Mouse (Mus musculus) left cerebral cortex, postnatal 36 days (tissue): ENCODE measurements around the gene Carm1. TPM values are rescaled to one million over a fixed set of nuclear protein-coding genes. Genes with fewer than 3 reads are reported as not detected.
"Not testable (repeated sequence)": the region's sequence is repeated elsewhere in the genome, so short reads cannot be mapped to it uniquely, and the experiment has no call there.

Source experiments
- DNase-seq, 2 experiments: peaks; one replicate each; pipeline ENCODE4 v3.0.0; 2021 to 2022; ENCODE audit warnings: low spot score in 2 of 2, mixed read lengths in 1 of 2
- intact Hi-C: fragments of 180-260 bp; cut with DNase I; formaldehyde crosslinking; loops from one replicate; pipeline ENCODE4 v1.15.1; 2025
- total RNA-seq, 2 experiments: library from RNA; stranded (reverse); gene quantifications; 2 replicates each; pipeline ENCODE4 v1.2.3; 2021

The Carm1 gene
- total RNA-seq = 10 to 100 TPM; 70.8 to 76.7 TPM

- intact Hi-C loops = loop anchor here (1.0 to 5.0 kb wide), 2 partner anchors 34 to 46 kb away; partner anchors contain the start of genes Timm29, Tmed1 and Yipf2
- DNase-seq = no peak
These were observed at the start of gene Carm1 for GRCm38 (mm10) chr9:21546789-21547074. Gene Carm1, plus strand, starts transcription at chr9:21546894.

DNA sequence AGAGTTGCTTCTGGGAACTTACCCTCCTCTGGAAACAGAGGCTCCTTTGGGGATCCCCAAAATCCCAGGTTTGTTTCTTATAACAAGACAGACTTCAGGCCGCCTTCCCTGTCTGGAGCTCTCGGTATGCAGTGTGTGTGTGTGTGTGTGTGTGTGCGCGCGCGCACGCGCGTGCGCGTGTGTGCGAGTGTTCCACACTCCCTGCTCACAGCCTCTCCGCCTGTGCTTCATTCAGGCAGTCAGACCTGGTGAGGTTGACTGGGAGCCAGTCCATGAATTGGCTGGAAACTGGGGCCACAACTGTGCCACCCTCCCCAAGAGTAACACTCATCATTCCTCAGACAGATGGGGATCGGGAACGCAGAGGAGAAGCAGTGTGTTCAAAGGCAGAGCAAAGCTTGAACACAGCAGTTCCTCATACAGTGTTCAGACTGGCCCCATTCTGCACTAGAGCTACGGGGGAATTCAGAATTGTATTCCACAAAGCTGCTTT, 49.6 kb upstream of the Carm1 start:
- DNase-seq = no peak
- intact Hi-C loops = no loop called here

DNA sequence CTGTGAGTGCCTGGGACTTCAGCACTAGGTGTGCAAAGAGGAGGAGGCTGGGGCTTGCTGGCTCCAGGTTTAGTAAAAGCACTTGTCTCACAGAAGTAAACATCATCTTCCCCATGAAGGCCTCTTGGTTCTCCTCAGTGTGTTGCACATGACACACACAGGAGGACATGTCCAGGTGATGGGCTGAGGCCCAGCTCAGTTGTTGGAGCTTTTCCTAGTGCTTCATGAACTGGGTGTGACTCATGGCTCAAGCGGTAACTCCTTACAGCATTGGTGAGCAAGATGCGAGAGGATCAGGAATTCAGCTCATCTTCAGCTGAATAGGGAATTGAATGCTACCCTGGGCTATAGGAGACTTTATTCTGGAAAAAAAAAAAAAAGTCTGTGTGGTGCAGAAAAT, 49.0 kb upstream of the Carm1 start:
- DNase-seq = no peak
- intact Hi-C loops = no loop called here

GRCm38 (mm10) chr9:21498284-21498902, 48.3 kb upstream of the Carm1 start:
- intact Hi-C loops = no loop called here
- no peak for DNase-seq

DNA sequence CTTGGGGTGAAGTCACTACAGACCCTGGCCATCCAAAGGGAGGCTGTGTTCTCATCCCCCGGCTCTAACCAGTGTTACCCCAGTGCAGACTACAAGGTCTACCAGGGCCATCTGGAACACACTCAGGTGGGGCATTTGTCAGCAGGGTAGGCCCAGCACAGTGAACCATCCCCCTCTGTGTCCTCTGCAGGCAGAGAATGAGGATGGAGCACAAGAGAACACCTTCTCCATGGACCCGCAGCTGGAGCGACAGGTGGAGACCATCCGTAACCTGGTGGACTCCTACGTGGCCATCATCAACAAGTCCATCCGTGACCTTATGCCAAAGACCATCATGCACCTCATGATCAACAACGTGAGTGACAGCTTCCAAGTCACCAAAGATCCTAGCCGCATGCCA, 43.3 kb upstream of the Carm1 start:
- intact Hi-C loops = no loop called here
- no peak for DNase-seq

- no peak for DNase-seq
- intact Hi-C loops = no loop called here
These were observed 40.9 kb upstream of the Carm1 start for GRCm38 (mm10) chr9:21505767-21506166.

DNA sequence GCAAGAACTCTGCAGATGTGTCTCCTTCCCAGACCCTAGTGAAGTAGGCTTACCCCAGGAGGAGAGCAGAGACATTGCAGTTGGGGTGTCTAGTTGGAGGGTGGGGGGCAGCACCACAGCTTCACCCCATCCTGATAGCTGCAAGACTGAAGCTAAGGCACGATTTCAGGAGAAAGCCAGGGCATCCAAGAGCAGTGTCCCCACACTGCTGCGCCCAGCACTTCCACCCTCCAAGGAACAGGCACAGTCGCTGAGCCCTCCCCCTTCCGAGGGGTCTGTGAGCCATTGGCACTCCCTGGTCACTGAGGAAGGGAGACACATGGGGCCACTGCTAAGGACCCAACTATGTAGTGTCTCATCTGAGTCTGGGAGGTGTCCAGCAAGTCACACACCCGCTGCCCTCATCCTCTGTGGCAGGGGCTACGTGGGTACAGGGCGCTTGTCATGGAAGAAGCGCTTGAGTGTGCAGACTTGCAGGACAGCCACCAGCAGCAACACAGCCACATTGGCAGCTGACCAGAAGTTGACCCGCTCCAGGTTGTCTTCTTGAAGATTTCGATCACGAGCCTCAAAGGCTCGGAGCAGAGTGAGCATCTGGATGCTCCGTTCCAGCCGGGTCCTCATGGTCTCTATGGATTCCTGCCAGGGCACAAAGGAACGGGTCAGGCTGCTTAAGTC, 38.8 kb upstream of the Carm1 start:
- intact Hi-C loops = no loop called here
- DNase-seq = no peak

- no peak for DNase-seq
- intact Hi-C loops = no loop called here
These were observed 37.8 kb upstream of the Carm1 start for GRCm38 (mm10) chr9:21508871-21509404.

DNA sequence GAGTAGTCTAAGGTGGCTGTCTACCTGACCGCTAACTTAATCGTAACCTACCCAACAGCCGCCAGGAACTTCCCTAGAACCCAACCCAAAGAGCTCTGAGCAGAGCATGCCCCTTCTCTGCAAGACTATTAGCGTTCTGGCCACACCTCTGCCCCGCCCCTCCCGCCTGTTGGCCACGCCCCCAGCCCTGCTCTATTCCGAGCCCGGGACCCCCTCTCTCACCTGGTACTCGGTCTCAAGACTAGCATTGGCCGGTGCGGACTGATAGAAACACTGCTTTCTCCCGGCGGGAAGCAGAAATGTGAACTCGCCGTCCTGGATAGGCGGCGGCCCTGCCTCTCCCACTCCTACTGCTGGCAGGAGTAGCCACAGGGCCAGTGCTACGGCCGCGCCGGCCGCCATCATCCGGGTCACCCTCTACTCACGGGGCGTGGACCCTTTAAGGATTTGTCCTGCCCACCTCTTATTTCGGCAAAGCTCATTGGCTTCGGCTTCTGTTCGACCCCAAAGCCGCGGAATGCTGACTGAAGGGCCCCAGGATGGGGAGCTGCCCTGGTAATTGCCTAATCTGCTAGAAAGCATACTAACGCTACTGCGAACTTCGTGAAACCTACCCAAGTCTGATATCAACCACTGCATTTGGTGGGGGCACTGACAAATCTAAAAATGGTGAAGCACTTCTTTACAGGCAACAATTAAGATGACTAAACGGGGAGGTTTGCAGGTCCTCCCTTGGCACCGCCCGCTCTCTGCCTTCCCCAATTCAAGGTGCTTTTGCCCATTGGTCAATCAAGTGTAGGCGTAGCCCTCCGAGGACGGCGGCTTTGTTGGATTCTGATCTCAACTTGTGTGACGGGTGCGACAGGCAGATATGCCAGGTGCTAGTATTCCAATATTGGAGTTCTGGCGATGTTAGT, 36.7 kb upstream of the Carm1 start, which contains the start of gene Tmed1:
Gene Tmed1 (minus strand): TSS at position 481 of the 917 bp plus-strand sequence.
- DNase-seq = peak; percentile 95 to 96
- intact Hi-C loops = loop anchor here (5.0 kb wide), 1 partner anchor 37 kb away; the partner anchor contains the start of gene Carm1

DNA sequence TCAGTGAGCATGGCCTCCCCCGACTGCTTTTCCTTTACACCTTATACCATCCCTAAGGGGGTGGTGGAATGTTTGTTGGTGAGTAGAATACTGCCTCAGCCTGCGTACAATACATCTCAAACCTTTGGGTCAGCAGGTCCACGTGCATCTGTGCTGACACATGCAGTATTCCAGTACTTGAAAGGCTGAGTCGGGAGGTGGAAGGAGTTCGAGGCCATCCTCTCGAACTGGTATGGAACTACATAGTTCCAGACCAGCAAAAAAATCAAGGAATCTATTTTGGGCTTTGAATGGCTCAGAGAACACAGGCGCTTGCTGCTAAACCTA, 36.0 kb upstream of the Carm1 start:
- intact Hi-C loops = loop anchor here (5.0 kb wide), 1 partner anchor 37 kb away; the partner anchor contains the start of gene Carm1
- DNase-seq = no peak

DNA sequence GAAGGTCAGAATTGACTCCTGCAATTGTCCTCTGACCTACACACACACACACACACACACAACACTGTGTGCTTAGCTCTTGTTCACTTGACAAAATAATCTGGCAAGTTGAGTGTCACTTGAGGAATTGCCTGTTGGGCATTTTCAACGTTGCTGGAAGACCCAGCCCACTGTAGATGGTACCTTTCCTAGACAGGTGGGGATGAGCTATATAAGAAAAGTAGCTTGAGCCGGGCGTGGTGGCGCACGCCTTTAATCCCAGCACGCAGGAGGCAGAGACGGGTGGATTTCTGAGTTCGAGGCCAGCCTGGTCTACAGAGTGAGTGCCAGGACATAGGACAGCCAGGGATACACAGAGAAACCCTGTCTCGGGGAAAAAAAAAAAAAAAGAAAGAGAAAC, 35.6 kb upstream of the Carm1 start:
- DNase-seq = no peak
- intact Hi-C loops = loop anchor here (5.0 kb wide), 1 partner anchor 36 kb away; the partner anchor contains the start of gene Carm1

- intact Hi-C loops = loop anchor here (5.0 kb wide), 1 partner anchor 34 kb away; the partner anchor contains the start of gene Carm1
- DNase-seq = no peak
These were observed 33.2 kb upstream of the Carm1 start for GRCm38 (mm10) chr9:21513466-21513865.

DNA sequence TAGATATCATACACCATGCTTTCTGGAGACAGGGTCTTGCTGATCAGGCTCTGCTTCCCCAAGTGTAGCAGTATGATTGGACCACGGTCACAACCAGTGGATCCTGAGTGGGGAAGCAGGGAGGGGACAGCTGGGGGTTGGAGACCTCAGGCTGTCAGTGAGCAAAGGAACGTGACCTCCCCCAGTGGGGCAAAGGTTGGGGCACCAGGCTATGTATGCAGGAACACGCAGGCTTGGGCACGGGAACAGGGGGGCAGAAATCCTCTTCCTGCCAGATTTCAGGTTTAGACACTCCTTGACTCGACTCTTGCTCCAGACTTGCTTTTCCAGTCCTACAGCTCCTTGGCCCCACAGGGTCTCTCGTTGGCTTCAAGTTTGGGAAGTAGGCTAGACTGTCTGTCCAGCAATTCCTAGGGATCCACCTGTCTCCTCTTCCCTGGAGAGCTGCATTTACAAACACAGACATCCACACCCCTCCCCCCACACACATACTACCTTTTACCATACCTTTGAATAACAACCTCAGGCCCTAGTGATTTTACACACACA, 28.7 kb upstream of the Carm1 start:
- intact Hi-C loops = no loop called here
- no peak for DNase-seq

DNA sequence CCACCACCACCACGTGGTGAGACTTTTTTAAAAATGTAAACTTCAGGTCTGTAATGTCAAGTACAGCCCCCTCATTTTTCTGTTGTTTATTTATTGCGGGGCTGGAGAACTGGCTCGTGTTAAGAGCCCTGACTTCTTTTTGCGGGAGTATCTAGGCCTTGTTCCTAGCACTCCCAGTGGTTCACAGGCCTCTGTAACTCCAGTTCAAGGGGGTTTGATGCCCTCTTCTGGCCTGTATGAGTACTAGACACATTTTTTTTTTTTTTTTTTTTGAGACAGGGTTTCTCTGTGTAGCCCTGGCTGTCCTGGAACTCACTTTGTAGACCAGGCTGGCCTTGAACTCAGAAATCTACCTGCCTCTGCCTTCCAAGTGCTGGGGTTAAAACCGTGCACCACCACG, 28.0 kb upstream of the Carm1 start:
- intact Hi-C loops, DNase-seq: not testable (repeated sequence)

DNA sequence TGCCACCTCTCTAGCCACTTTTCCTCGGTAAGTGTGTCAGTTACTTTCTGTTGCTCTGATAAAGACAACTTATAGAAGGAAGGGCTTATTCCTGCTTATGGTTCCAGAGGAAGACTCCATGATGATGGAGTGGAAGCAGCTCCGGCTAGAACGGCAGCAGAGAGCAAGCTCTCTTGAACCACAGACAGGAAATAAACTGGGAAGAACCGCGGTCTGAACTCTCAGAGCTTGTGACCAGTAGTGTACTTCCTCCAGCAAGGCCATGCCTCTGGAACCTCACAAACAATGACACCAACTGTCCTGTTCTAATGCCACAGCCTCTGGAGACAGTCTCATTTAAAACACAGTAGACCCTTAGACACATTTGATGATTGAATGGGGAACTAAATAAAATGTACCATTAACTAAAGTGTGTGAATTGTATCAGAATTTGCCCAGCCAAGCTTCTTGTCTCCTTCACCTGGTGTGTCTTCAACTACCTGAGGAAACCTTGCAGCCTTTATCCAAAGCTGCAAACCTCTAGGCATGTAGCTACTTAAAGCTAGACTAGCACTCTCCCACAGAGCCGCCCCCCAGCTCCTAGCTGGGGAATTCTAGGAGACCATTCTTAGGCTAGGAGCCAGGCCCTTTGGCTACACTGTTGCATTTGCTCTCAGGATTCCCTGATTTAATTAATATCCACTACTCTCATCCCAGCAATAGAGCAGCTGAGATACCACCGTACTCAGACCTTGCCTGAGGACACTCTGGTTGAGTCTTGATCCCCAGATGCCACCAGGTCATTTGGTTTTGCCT, 21.4 kb upstream of the Carm1 start:
- no peak for DNase-seq

GRCm38 (mm10) chr9:21525937-21526633, 20.6 kb upstream of the Carm1 start, which contains the start of gene AB124611:
Gene AB124611, plus strand, starts transcription at chr9:21526176.
- no peak for DNase-seq
- intact Hi-C loops = no loop called here

More for the DNA sequence above, 21.4 kb upstream of the Carm1 start:
- intact Hi-C loops = no loop called here

DNA sequence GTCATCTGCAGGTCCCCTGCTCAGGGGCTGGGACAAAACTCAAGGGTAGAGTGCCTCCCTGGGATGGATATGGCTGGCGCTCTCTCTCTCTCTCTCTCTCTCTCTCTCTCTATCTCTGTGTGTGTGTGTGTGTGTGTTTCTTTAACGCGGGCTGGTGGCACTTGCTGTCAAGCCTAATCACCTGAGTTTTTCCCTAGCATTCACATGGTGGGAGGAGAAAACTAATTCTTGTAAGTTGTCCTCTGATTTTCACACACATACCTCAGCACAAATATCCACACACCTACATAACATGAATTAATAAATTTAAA, 20.1 kb upstream of the Carm1 start:
- DNase-seq = no peak
- intact Hi-C loops = no loop called here

DNA sequence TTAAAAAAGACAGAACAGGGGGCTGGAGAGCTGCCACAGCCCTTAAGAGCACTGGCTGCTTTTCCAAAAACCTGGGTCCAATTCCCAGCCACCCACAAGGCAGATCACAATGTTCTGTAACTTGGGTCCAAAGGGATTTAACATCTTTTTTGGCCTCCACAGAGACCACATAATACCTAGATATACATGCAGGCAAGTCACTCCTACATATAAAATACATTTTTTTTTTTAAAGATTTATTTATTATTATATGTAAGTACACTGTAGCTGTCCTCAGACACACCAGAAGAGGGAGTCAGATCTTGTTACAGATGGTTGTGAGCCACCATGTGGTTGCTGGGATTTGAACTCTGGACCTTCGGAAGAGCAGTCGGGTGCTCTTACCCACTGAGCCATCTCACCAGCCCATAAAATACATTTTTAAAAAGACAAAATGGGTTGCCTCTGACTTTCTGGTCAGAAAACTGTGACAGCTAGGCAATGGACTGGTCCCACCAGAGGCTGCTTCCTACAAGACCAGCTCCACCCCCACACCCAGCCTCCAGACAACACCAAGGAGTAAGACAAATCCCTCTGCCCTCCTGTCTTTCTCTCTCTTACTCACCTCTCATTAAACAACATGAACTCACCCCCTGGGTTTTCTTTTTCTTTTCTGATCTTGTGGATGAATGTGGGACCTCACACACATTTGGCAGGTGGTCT, 19.4 kb upstream of the Carm1 start:
- DNase-seq = no peak
- intact Hi-C loops = no loop called here
